Mouse (Mus musculus) intestine, postnatal 0 days (tissue): Measurements from ENCODE around the gene Mpdz. TPM values are rescaled to one million over a fixed set of nuclear protein-coding genes. Genes with fewer than 3 reads are reported as not detected.
A peak's percentile ranks its signal among the peaks of the same experiment; 100 is the strongest.

Experiments used
- ATAC-seq: fragments of 200-750 bp; cut with Nextera tagmentation; 2 replicates; pipeline ENCODE4 v1.8.0; 2017; ENCODE audit warnings: mild to moderate bottlenecking, moderate TSS enrichment, moderate library complexity
- H3K27ac ChIP-seq: fragments of 300-500 bp; sonication (generic); 2 replicates; pipeline ENCODE4 v1.5.1; 2014; ENCODE audit warnings: mild to moderate bottlenecking, low read depth, low read length, moderate library complexity
- H3K27me3 ChIP-seq: fragments of 300-500 bp; sonication (generic); replicated peaks from 2 replicates; pipeline ENCODE4 v1.6.1; 2014; ENCODE audit warnings: low read length, mixed read lengths; ENCODE audit not compliant: control insufficient read depth, insufficient read depth
- H3K36me3 ChIP-seq: fragments of 300-500 bp; sonication (generic); 2 replicates; pipeline ENCODE4 v1.6.1; 2014; ENCODE audit warnings: mild to moderate bottlenecking, moderate library complexity; ENCODE audit not compliant: control insufficient read depth, insufficient read depth
- H3K4me1 ChIP-seq: fragments of 300-500 bp; sonication (generic); replicated peaks from 2 replicates; pipeline ENCODE4 v1.6.1; 2014; ENCODE audit warnings: antibody characterized with exemption, low read length, mixed read lengths; ENCODE audit not compliant: control insufficient read depth, insufficient read depth
- H3K4me2 ChIP-seq: fragments of 300-500 bp; sonication (generic); replicated peaks from 2 replicates; pipeline ENCODE4 v1.6.1; 2014; ENCODE audit warnings: low read depth, mild to moderate bottlenecking, moderate library complexity
- H3K4me3 ChIP-seq: fragments of 300-500 bp; sonication (generic); 2 replicates; pipeline ENCODE4 v1.5.1; 2014; ENCODE audit warnings: low read depth, low read length
- H3K9ac ChIP-seq: fragments of 300-500 bp; sonication (generic); 2 replicates; pipeline ENCODE4 v1.6.1; 2014; ENCODE audit warnings: mild to moderate bottlenecking, low read depth, low read length
- H3K9me3 ChIP-seq: fragments of 300-500 bp; sonication (generic); 2 replicates; pipeline ENCODE4 v1.6.1; 2016; ENCODE audit warnings: mixed run types; ENCODE audit not compliant: control insufficient read depth
- CTCF ChIP-seq: sonication (generic); IDR thresholded peaks from 2 replicates; pipeline ENCODE4 v1.5.1; 2016; ENCODE audit warnings: low read depth, mild to moderate bottlenecking, control low read depth, antibody characterized with exemption, moderate library complexity
- WGBS: fragments of 180-500 bp; shearing (Covaris S2); extraction: QIAGEN DNeasy Blood & Tissue Kit; methylation state at CpG from one replicate; pipeline ENCODE4 v1.1.7; 2014; 5-methylcytosine and 5-hydroxymethylcytosine counted together
- polyA plus RNA-seq: library from polyadenylated mRNA; unstranded; fragments of >200 nt; fragmentation: Nextera tagmentation; extraction: Ambion mirVana; gene quantifications from 2 replicates; pipeline ENCODE4 v1.2.1, GENCODE M21; 2015

The Mpdz gene
- polyA plus RNA-seq, 1 experiment from 2014 or later: 4.5 TPM

GRCm38 (mm10) chr4:81251934-81252333, 190.7 kb downstream of the Mpdz start:
- no peak for ATAC-seq
- 7% methylated on average over 5 of the region's 5 CpGs for WGBS

DNA sequence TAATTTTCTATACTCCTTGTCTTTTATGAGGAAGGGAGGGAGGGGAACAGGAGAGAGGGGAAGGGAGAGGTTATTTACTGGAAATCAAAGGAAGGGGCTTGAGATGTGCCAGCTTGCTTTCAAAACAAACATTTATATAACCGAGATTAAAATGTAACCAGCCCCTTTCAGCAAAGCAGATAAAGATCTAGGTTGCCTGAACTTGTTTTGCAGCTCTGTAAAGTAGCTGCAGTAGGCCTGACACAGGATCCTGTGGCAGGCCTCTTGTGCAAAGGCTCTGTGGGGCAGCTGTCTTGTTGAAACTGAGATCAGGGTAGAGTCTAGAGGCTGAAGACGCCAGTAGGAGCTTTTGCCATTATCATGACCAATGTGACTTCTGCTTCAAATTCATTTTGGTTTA, 193.4 kb downstream of the Mpdz start:
- Histone ChIP-seq H3K9ac (no peak overlapping the region), H3K4me1 (no peaks in the 10 kb centered on the region), H3K4me3 (no peak overlapping the region), H3K36me3 (no peaks in the 10 kb centered on the region), H3K27me3 (no peaks in the 10 kb centered on the region), H3K9me3 (no peaks in the 10 kb centered on the region), H3K4me2 (no peak overlapping the region), H3K27ac (no peak overlapping the region)
- TF ChIP-seq CTCF: no peak
- 27% methylated on average over 2 of the region's 2 CpGs for WGBS
- ATAC-seq: no peak

More at GRCm38 (mm10) chr4:81251934-81252333, 190.7 kb downstream of the Mpdz start:
- Histone ChIP-seq H3K9ac (no peak overlapping the region), H3K27me3 (no peaks in the 10 kb centered on the region), H3K27ac (no peak overlapping the region), H3K4me3 (no peak overlapping the region), H3K36me3 (no peaks in the 10 kb centered on the region), H3K4me2 (no peak overlapping the region), H3K9me3 (no peaks in the 10 kb centered on the region), H3K4me1 (no peaks in the 10 kb centered on the region)
- peak; percentile 83 for TF ChIP-seq CTCF

- H3K4me1 ChIP-seq: no peaks in the 10 kb centered on the region
- ATAC-seq: no peak
- no peaks in the 10 kb centered on the region for H3K27me3 ChIP-seq
- no peak overlapping the region for H3K9ac ChIP-seq
- no peaks in the 10 kb centered on the region for H3K9me3 ChIP-seq
- TF ChIP-seq CTCF: no peak
- no peak overlapping the region for H3K27ac ChIP-seq
- no peak overlapping the region for H3K4me2 ChIP-seq
- H3K4me3 ChIP-seq: no peak overlapping the region
- WGBS: 71% methylated on average over 5 of the region's 5 CpGs
- no peaks in the 10 kb centered on the region for H3K36me3 ChIP-seq
These were observed 206.4 kb downstream of the Mpdz start for GRCm38 (mm10) chr4:81236227-81236626.
